Mouse (Mus musculus) brown adipose tissue, adult 24 weeks (tissue): ENCODE measurements around the gene Wdr78. TPM values are rescaled to one million over a fixed set of nuclear protein-coding genes. Genes with fewer than 3 reads are reported as not detected.

Source experiments
- H3K27ac ChIP-seq: fragments of 200-500 bp; replicated peaks from 2 replicates; pipeline ENCODE4 v1.5.1; 2012; ENCODE audit warnings: low read depth, mild to moderate bottlenecking, low read length
- H3K4me1 ChIP-seq: fragments of 200-500 bp; 2 replicates; pipeline ENCODE4 v1.6.1; 2012; ENCODE audit warnings: low read length, mixed read lengths; ENCODE audit not compliant: control insufficient read depth, insufficient read depth, insufficient read length
- H3K4me3 ChIP-seq: fragments of 200-500 bp; 2 replicates; pipeline ENCODE4 v1.5.1; 2012; ENCODE audit warnings: low read depth, mild to moderate bottlenecking, low read length, moderate library complexity; ENCODE audit not compliant: insufficient read depth
- polyA plus RNA-seq: library from polyadenylated mRNA; stranded (reverse); fragments of >200 nt; gene quantifications from 2 replicates; pipeline ENCODE4 v1.2.4, GENCODE M21; 2012; ENCODE audit not compliant: missing spikeins, insufficient read depth, insufficient read length

Wdr78 gene
- 1.2 and 1.5 TPM in 2 replicates for polyA plus RNA-seq

- Histone ChIP-seq H3K4me3 (peak within 1 kb of the TSS; percentile 76), H3K27ac (peak within 1 kb of the TSS; percentile 91), H3K4me1 (0 out of 2 replicates have a peak, but pooled peaks cover 3% of the 10 kb centered on the region)
Measured at GRCm38 (mm10) chr4:103114184-103115111, at the start of gene Wdr78, which contains the start of gene Mier1. Wdr78 (minus strand) TSS chr4:103114555. Mier1 (plus strand) TSS chr4:103114390.

GRCm38 (mm10) chr4:103158781-103159180, 44.4 kb upstream of the Wdr78 start:
- no peak overlapping the region for H3K4me3 ChIP-seq
- no peak overlapping the region for H3K27ac ChIP-seq
- no peaks in the 10 kb centered on the region for H3K4me1 ChIP-seq

GRCm38 (mm10) chr4:103151946-103152345, 37.6 kb upstream of the Wdr78 start:
- Histone ChIP-seq H3K4me1 (no peaks in the 10 kb centered on the region), H3K4me3 (no peak overlapping the region)

GRCm38 (mm10) chr4:103146339-103146738, 32.0 kb upstream of the Wdr78 start:
- Histone ChIP-seq H3K4me3 (no peak overlapping the region), H3K4me1 (no peaks in the 10 kb centered on the region), H3K27ac (no peak overlapping the region)

More at GRCm38 (mm10) chr4:103151946-103152345, 37.6 kb upstream of the Wdr78 start:
- no peak overlapping the region for H3K27ac ChIP-seq

GRCm38 (mm10) chr4:103136946-103137345, 22.6 kb upstream of the Wdr78 start:
- Histone ChIP-seq H3K27ac (no peak overlapping the region), H3K4me1 (no peaks in the 10 kb centered on the region), H3K4me3 (no peak overlapping the region)

- Histone ChIP-seq H3K4me1 (peaks cover 7% of the 10 kb centered on the region), H3K4me3 (no peak overlapping the region), H3K27ac (no peak overlapping the region)
Measured at GRCm38 (mm10) chr4:103126533-103126932, 12.2 kb upstream of the Wdr78 start.

GRCm38 (mm10) chr4:103123606-103124005, 9.3 kb upstream of the Wdr78 start:
- Histone ChIP-seq H3K27ac (no peak overlapping the region), H3K4me3 (no peak overlapping the region), H3K4me1 (peaks cover 13% of the 10 kb centered on the region)

GRCm38 (mm10) chr4:103123086-103123485, 8.7 kb upstream of the Wdr78 start:
- Histone ChIP-seq H3K4me1 (peaks cover 13% of the 10 kb centered on the region; the same call in 1 of the 2 replicates), H3K4me3 (peak overlapping the region; percentile 0; the same call in 1 of the 2 replicates), H3K27ac (no peak overlapping the region)

GRCm38 (mm10) chr4:103120874-103121389, 6.6 kb upstream of the Wdr78 start:
- peaks cover 10% of the 10 kb centered on the region; the same call in 1 of the 2 replicates for H3K4me1 ChIP-seq
- peak overlapping the region; percentile 14; the same call in 1 of the 2 replicates for H3K4me3 ChIP-seq
- no peak overlapping the region for H3K27ac ChIP-seq

GRCm38 (mm10) chr4:103120395-103120794, 6.0 kb upstream of the Wdr78 start:
- no peak overlapping the region for H3K27ac ChIP-seq
- H3K4me1 ChIP-seq, result peaks cover 12% of the 10 kb centered on the region; the same call in 1 of the 2 replicates
- H3K4me3 ChIP-seq, result peak overlapping the region; percentile 99; the same call in 1 of the 2 replicates

GRCm38 (mm10) chr4:103120028-103120384, 5.7 kb upstream of the Wdr78 start:
- H3K27ac ChIP-seq, result peak overlapping the region; percentile 90
- peak overlapping the region; percentile 99 for H3K4me3 ChIP-seq
- H3K4me1 ChIP-seq, result peaks cover 13% of the 10 kb centered on the region; the same call in 1 of the 2 replicates

- H3K27ac ChIP-seq, result peak overlapping the region; percentile 90
- H3K4me1 ChIP-seq, result peaks cover 13% of the 10 kb centered on the region; the same call in 1 of the 2 replicates
- H3K4me3 ChIP-seq, result peak overlapping the region; percentile 99
Measured at GRCm38 (mm10) chr4:103119229-103120027, 5.1 kb upstream of the Wdr78 start.

GRCm38 (mm10) chr4:103118888-103119228, 4.5 kb upstream of the Wdr78 start:
- peaks cover 13% of the 10 kb centered on the region; the same call in 1 of the 2 replicates for H3K4me1 ChIP-seq
- peak overlapping the region; percentile 99 for H3K4me3 ChIP-seq
- H3K27ac ChIP-seq, result peak overlapping the region; percentile 28

- H3K4me1 ChIP-seq, result 0 out of 2 replicates have a peak, but pooled peaks cover 3% of the 10 kb centered on the region
- H3K27ac ChIP-seq, result no peak overlapping the region
- H3K4me3 ChIP-seq, result peak overlapping the region; percentile 73
Measured at GRCm38 (mm10) chr4:103113402-103113801, 953 bp downstream of the Wdr78 start.

- H3K27ac ChIP-seq, result no peak overlapping the region
- H3K4me3 ChIP-seq, result no peak overlapping the region
- H3K4me1 ChIP-seq, result 0 out of 2 replicates have a peak, but pooled peaks cover 3% of the 10 kb centered on the region
Measured at GRCm38 (mm10) chr4:103112651-103113050, 1.7 kb downstream of the Wdr78 start.
